Mouse (Mus musculus) kidney, adult 8-10 months (tissue): ENCODE measurements around the gene Alg12.
A peak's percentile ranks its signal among the peaks of the same experiment; 100 is the strongest.
"Not testable (repeated sequence)": the region's sequence is repeated elsewhere in the genome, so short reads cannot be mapped to it uniquely, and the experiment has no call there.

Source experiments
- DNase-seq, 2 experiments: peaks; one replicate each; pipeline ENCODE4 v3.0.0; 2022

Gene Alg12

DNA sequence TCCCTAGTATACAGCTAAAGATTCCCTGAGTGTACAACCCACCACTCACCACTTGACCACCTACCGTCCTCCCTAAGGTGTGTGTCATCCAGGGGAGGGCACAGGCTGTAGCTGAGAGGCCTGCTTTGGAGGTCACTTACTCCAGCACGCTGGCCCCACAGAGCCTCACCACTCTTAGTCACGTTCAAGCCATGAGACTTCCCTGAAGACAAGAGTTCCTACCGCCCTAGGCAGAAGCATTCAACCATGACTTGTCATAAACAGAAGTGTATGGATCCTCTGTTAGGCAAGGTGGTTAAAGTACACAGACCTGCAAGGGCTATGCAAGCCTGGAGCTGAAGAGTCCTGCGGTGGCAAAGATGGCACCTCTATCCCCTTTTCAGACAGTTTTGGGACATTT is 11.6 kb upstream of the Alg12 start:
- peak in 1 of 2 experiments; percentile 47 for DNase-seq

DNA sequence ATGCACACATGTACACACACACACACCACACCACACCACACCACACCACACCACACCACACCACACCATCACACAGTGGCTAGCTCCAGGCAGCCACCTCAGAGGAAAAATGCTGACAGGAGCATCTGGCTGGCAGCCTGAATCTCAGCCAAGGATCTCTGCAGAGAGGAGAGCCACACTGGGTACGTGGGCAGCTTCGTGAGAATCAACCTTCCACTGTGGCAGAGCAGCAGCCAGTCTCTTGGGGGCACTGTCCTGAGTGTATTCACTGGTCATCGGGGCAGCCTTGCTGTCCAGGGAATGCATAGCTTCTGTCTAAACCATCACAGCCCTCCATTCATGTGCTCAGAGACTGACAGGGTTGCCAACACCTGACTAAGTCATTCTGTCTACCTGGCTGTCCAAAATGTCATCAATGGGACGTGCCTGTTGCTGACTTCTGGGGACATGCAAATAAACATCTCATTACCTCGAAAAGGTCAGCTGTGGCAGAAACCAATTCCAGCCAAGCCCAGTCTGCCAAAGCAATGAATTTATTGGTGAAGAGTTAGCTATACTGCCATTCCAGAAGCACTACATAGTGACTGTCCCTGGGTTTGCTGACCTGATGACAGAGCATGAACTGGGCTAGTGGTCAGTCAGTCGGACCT is 10.8 kb upstream of the Alg12 start:
- peak; percentile 70 to 76 for DNase-seq

DNA sequence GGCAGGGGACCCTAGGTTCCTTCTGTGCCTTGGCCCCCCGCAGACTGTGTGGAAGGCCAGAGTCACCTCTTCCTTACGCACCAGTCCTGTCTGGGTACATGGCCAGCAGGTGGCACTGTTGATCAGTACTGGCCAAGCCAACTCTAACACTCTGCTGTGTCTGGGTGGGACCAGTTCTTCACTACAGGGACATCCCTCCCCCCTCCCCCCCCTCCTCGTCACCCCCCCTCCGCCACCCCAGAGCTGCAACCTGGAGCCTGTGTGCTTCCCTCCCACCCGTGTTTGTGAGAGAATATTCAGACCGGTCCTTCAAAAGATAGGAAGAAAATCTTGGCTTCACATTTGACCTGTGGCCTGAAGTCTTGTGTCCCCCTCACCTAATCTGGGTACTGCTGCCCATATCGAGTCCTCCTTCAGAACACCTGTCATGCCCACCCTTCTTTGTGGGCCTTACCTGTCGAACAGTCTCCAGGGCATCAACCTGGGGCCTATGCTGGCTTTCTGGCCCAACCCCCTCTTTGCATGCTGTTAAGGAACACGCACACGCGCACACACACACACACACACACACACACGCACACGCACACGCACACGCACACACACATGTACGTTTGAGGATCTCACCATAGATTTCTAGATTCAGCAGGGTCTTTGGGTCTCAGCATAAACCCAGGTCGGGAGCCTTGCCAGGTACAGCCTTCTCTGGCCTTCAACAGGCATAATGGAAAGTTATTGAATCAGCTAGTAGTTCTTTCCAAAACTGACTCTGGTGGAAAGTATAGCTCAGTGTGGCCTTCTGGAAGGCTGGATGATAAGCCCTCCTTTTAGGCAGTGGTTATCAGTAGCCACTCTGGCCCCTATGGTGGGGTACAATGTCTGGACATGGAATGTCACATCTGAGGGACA is 9.9 kb upstream of the Alg12 start:
- peak; percentile 87 to 95 for DNase-seq

DNA sequence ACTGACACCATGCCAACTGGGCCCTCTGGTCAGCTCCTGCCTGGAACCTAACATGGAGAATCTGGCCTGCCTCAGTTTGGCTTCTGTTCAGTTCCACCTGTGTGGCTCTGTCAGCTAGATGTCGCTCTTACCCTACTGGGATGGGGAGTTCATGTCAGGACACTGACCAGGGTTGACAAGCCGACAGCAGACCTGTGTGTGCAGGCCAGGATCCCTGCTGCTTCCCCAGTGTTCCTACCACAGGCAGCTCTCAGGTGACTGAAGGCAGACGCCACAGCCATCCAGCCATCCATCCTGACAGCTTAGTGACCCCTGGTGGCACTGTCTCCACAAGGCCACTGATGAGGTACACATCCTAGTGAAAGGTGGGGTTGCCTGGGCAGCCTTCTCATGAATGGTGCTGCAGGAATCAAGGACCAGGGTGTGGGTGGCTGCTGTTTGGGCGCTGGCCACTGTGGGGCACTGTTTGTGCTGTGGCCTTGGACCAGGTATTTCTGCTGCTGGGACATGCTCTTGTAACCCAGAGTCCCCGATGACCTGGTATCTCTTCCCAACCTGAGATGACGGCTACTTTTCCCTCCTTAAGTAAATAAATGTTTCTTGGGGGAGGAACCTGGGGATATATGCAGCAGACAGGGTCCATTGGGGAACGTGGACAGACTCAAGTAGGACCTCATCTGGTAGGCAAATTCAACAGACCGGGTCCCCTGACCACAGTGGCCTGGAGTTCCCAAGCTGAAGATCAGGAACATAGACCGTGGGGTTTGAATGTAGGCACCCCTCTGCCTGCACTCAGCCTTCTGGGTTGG is 9.1 kb upstream of the Alg12 start:
- DNase-seq: peak; percentile 83 to 91

DNA sequence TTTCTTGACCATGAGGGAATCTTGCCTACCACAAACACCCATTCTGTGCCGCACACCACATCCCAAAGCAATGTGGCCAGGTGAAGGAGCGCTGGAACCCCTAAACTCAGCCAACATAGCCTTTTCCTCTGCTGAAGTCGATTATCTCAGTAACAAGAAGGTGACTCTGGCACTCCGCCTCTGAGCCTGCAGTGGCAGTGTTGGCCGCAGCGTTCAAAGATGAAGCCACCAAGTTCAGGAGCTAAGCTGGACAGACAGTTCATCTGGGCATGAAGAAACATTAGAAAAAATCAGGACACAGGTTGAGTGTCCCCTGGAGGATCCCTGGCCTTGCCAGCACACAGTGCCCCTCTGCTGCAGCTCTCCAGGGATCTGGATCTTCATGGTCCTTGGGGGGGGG is 8.3 kb upstream of the Alg12 start:
- DNase-seq: no peak

DNA sequence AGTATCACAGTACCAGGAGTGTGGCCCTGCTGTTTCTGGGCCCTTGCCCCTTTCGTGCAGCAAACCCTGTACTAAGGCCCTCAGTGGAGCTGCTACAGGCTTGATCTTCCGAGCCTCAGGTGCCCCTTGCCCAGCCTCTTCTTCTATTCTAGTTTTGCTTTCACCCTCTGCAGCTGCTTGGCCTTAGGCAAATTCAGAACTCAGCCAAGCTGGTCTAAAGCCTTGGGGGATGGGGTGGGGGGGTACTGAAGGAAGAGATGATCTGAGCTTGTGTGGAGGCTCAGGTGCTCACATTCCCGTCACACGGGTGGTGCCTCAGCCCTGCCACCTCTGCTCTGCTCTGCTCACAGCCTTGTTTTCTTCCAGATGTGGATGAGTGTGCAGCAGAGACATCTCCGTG is 4.3 kb upstream of the Alg12 start:
- no peak for DNase-seq

DNA sequence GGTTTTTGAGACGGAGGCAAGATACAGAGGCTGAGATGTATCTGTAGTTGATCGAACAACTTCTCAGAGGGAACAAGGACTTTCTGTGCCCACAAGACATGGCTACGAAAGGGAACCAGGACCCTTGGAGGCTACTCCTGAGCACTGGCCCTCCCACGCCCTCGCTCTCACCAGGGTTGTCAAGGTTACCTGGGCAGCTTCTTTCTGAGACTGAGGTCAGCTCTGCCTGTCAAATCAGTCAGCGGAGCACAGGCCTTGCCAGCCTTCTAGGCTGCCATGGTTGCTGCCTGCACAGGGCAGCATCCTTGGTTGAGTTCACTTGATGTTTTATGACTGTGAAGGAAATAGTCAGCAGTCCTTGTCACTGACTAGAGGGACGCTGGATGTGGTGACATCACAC is 3.4 kb upstream of the Alg12 start:
- DNase-seq: no peak

DNA sequence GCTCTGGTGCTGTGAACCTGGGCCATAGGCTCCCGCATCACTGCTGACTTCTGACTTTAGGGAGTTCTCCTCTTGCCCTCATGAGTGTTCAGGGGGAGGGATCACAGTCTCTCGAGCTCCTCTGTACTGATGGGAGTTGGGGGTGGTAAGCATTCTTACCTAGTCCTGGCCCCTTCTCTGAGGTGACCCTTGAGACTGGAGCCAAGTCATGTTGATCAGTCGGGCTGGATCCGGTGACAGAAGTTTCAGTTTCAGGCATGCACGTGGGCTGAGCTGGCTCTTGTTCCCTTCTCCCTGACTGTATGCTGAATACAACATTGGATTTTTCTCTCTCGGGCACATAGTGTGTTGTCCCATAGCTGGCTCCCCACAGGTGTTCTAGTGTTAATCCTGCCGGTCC is 2.3 kb upstream of the Alg12 start:
- DNase-seq: no peak

DNA sequence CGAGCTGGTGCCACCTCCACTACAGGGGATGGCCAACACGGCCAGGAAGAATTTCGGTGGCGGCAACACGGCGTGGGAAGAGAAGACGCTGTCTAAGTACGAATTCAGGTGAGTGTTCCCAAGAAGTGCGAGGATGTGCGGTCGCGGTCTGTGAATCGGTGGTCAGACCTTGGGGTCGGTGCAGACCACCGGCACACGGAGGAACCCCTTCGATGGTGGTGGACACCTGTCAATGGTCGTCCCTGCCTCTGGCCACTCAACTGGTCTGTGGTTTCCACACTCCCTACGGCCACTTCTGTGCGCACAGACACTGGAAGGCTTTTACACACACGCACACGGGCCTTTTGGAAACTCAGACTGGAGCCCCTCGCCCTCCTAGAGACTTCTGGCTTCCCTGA is 787 bp upstream of the Alg12 start:
- peak in 1 of 2 experiments; percentile 23 for DNase-seq

DNA sequence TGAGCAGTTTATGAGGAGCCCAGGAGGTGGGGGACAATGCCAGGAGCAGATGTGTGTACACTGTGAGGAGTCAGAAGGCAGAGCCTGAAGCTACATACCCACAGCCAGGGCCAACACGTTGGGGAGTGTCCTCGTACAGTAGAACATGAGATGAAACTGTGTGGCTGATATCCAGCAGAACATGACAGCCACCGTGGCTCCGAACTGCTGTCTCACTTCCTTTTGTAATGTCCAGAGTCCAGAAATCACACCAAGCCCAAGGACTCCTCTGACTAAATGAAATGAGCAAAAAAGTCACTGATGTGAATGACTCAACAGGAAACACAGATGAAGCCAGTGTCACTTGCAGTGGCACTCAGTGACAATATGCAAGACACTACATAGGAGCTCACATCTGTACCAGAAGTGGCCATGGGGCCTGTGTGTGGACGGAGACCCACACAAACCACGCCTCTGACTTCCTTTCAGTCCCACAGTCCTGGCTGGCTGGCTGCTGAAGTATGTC is 3.9 kb downstream of the Alg12 start:
- no peak for DNase-seq

DNA sequence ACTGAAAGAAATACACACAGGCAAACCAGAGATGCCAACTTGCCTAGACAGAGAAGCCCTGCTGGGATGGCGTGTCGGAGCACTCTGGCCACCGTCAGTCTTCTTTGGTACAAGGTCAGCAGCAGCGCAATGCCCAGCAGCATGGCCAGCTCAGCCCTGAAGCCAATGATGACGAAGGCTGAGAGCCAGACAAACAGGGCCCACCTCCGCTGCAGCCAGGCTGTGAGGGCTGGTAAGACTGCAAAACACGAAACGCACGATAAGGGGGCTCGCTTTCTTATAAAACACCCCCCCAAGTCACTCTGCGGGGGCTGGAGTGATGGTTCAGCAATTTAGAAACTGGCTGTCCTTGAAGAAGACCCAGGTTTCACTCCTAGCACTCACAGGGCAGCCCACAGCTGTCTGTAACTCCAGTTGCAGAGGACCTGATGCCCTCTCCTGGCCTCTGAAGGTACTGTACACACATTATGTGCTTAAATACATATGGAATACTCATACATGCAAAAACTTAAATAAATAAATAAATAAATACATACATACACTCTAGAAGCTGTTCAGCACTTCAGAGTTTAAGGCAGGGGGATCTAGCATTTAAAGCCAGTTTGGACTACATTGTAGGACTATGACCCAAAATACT is 4.6 kb downstream of the Alg12 start:
- DNase-seq: no peak

DNA sequence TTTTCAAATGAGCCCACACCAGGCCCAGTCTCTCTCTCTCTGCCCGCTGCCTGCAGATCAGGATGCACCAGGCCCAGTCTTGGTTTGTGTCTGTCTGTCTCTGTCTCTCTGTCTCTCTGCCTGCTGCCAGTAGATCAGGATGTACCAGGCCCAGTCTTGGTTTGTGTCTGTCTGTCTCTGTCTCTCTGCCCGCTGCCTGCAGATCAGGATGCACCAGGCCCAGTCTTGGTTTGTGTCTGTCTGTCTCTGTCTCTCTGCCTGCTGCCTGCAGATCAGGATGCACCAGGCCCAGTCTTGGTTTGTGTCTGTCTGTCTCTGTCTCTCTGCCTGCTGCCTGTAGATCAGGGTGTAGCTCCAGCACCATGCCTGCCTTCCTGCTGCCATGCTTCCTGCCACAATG is 5.2 kb downstream of the Alg12 start:
- DNase-seq: not testable (repeated sequence)

DNA sequence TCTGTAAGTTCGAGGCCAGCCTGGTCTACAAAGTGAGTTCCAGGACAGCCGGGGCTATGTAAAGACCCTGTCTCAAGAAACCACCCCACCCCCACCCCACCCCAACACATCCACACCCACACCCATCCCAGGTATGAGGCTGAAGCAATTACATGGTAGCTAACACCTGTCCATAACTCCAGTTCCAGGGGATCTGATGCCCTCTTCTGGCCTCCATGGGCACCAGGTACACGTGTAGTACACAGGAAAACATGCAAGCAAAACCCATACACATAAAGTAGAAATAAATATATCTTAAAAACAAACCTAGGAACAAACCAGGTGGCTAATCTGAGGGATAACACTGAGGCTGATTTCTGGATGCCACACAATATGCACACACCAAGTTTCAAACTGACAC is 5.9 kb downstream of the Alg12 start:
- no peak for DNase-seq

DNA sequence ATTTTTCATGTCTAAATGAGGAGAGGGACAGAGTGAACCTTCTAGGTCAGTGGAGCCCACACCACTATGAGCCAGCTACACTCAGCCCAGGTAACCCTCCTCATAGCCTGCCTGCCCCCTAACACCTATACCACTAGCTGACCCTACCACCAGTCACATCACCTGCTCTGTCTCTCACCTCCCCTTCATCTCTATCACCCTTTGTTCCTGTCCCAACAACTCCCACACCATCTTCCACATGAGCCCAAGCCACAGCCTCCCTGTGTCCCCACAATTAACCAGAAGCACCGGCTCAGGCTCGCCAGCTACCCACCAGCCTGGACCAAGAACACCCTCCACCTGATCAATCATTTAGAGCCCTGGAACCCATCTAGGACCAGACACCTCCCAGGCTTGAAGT is 8.7 kb downstream of the Alg12 start:
- DNase-seq: no peak

DNA sequence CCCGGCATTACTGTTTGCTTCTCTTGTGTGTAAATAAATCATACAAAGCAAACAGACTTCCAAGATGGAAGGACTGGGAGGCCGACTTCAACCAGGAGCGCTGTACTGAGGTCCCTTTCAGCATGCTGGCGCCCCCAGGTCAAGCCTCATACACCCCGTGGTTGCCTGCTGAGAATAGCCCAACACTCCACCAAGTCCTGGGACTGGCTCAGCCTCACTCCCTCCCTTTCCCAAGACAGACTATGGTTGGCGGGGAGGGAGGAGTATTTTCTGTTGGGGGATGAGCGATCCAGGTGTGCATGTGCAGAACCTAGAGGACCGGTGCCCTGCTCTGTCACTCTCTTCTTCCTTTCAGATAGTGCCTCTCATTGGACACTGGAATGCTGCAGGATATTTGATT is 11.0 kb downstream of the Alg12 start:
- DNase-seq: no peak

DNA sequence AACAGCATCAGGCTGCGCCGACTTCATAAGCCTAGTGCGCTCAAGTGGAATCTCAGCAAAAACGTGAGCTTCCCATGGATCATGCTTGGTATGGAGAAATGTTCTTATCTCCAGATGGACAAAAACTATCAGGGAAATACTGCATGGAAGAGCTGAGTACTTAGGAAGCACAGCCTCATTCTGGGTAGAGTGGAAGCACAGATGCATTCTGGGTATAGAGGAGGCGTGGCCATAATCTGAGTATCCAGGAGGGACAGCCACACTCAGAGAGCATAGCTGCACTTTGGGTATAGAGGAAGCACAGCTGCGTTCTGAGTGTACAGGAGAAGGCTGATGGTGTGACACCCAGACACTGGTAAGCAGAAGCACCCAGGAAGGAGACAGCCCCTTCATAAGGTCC is 16.8 kb downstream of the Alg12 start:
- no peak for DNase-seq

DNA sequence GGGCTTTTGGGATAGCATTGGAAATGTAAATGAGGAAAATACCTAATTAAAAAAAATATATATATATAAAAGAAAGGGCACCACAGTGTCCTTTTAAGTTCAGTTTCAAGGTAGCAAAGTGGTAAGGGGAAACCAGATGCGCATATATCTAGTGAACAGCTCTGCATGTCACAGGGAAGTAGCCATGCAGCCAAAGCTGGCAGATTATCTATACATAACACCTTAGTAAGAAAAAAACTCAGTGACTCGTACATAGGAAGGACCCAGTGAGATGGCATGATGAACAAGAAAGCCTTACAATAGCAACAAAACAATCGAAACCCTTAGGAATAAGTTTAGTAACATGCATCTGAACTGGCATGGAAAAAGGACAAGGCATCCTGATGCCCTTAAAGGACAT is 17.2 kb downstream of the Alg12 start:
- no peak for DNase-seq

DNA sequence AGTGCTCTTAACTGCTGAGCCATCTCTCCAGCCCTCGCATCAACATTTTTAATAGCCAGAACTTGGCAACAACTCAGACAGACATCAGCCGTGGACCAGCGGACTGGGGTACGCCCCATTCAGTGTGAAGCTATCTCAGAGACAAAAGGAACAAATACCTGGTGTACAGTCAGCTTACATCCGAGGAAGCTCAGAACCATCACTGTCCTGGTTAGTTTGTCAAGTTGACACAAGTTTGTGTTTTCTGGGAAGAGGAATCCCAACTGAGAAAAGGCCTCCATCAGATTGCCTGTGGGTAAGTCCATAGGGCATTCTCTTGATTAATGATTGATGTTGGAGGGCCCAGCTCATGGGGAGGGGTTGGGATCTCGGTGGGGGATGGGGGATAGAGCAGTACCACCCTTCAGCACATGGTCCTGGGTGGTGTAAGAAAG is 18.2 kb downstream of the Alg12 start:
- DNase-seq: peak; percentile 49 to 71

DNA sequence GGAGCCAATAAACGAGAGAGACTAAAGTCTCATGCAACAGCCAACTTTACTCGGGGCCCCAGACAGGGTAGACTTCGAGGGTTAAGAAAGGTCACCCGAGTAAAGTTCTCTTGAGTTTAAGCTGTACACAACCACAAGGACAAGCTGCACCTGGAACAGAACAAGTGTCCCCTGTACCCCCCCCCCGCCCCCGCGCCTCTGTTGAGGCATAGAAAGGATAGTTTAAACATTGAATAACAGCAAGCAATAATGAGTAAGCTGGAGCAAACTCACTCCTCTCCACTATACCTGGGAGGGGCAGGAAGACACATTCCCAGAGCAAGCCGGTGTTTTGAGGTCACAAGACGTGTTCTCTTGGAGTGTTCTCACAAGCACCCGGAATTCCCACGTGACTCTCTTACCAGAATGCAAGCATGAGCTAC is 19.2 kb downstream of the Alg12 start:
- peak; percentile 53 to 75 for DNase-seq

DNA sequence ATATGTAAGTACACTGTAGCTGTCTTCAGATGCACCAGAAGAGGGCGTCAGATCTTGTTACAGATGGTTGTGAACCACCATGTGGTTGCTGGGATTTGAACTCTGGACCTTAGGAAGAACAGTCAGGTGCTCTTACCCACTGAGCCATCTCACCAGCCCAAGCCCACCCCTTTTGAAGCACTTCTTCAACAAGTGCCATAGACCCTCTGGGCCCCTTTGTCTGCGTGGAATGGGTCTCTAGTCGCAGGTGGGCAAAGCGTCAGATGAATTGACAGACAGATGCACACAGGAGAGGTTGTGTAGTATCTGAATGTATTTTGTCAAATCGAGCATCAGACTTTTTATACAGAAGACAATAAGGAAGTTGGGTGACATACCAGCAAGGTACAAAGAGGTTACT is 24.4 kb downstream of the Alg12 start:
- not testable (repeated sequence) for DNase-seq

DNA sequence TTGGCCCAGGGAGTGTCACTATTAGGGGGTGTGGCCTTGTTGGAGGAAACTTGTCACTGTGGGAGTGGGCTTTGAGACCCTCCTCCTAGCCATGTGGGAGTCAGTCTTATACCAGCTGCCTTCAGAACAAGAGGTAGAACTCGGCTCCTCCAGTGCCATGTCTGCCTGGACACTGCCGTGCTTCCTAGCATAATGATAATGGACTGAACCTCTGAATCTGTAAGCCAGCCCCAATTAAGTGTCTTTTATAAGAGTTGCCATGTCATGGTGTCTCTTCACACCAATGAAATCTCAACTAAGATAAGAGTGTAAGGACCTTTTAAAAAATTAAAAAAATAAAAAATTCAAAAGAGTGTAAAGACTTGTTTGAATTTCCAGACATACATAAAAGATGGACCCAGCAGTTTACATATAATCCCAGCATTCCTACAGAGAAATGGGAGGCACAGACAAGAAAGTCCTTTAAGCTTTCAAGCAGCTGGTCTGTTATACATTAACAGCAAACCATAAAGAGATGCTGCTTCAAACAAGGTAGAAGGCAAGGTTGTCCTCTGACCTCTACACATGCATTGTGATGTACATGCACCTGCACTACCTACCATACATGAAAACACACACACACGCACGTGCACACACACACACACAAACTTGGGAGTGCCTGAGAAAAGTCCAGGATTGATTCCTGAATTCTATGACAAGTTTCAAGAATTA is 26.8 kb downstream of the Alg12 start:
- DNase-seq: no peak

DNA sequence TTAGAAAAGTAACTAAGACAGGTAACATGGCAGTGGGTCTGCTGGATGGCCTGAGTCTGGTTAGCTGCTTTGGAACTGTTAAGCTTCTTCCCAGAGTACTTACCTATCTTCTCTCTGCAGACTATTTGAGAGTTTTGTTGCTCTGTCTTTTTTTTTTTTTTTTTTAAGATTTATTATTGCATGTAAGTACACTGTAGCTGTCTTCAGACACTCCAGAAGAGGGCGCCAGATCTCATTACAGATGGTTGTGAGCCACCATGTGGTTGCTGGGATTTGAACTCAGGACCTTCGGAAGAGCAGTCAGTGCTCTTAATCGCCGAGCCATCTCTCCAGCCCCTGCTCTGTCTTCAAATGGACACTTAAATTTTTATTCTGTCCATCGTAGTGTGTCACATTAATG is 44.5 kb downstream of the Alg12 start:
- DNase-seq: not testable (repeated sequence)
